Mouse (Mus musculus) MEL (cell line): Measurements from ENCODE around the gene Ddx28.

Experiments used
- TAL1 ChIP-seq: IDR thresholded peaks from 2 replicates; pipeline ENCODE4 v1.6.1; 2012; ENCODE audit warnings: mild to moderate bottlenecking, inconsistent platforms, low read length, moderate library complexity, mixed read lengths
- UBTF ChIP-seq: IDR thresholded peaks from 2 replicates; pipeline ENCODE4 v1.6.1; 2012; ENCODE audit warnings: low read depth, mild to moderate bottlenecking, inconsistent platforms, low read length, improper control_type of control experiment, moderate library complexity, borderline replicate concordance; ENCODE audit not compliant: insufficient read depth

DNA sequence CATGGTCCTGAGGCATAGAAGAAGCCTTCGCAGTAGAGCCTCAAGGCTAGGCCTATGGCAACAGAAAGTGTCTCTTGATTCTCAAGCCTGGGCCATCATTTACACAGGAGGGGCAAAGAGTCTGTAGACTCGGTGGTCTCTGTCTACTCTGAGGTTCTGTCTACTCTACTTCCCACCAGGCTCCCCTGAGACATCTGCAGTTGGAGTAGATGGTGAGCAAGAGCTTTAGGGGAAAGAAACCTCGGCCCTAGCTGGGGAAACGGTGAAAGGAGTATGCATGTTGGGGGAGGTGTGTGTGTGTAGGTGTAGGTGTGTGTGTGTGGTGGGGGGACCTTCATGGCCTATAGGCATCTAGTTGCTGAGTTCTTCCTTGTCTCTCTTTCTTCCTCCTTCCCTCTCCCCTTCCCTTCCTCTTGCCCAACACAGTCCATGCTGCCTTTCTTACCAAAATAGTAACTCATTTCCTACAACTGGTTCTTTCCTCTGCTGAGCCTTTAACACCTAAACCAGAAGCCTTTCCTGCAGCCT, 44.8 kb upstream of the Ddx28 start:
- TF ChIP-seq UBTF: no peak
- TF ChIP-seq TAL1: no peak
